Mouse (Mus musculus): ENCODE measurements around the gene Drd4.

Drd4 gene

GRCm38 (mm10) chr7:141335682-141336081 is 43.9 kb downstream of the Drd4 start:
- DNase-seq (ENCODE audit: low spot score), result no peak

- no peak for DNase-seq (ENCODE audit: low spot score)
Observed at GRCm38 (mm10) chr7:141336296-141336695, 44.5 kb downstream of the Drd4 start.

GRCm38 (mm10) chr7:141337716-141338416 is 46.1 kb downstream of the Drd4 start:
- DNase-seq (ENCODE audit: low spot score), result no peak

- DNase-seq (ENCODE audit: low spot score), result peak; percentile 16
Observed at GRCm38 (mm10) chr7:141338576-141339131, 46.8 kb downstream of the Drd4 start, which contains the start of gene Eps8l2. Gene Eps8l2, plus strand, starts transcription at chr7:141338880.

GRCm38 (mm10) chr7:141339215-141339920 is 47.6 kb downstream of the Drd4 start:
- DNase-seq (ENCODE audit: low spot score), result no peak

- DNase-seq (ENCODE audit: low spot score), result no peak
Observed at GRCm38 (mm10) chr7:141340023-141340422, 48.2 kb downstream of the Drd4 start.

GRCm38 (mm10) chr7:141340476-141340875 is 48.7 kb downstream of the Drd4 start:
- no peak for DNase-seq (ENCODE audit: low spot score)

GRCm38 (mm10) chr7:141341689-141342226 is 50.0 kb downstream of the Drd4 start:
- DNase-seq (ENCODE audit: low spot score), result no peak

- DNase-seq (ENCODE audit: low spot score), result no peak
Observed at GRCm38 (mm10) chr7:141343230-141343629, 51.4 kb downstream of the Drd4 start.

GRCm38 (mm10) chr7:141343696-141344095 is 51.9 kb downstream of the Drd4 start:
- DNase-seq (ENCODE audit: low spot score), result no peak

- DNase-seq (ENCODE audit: low spot score), result peak; percentile 71
Observed at GRCm38 (mm10) chr7:141344787-141345186, 53.0 kb downstream of the Drd4 start.

All from T-cell, adult 2 months (primary cell).